Mouse (Mus musculus) megakaryocyte, adult 5-6 weeks (primary cell): ENCODE data around the gene Scaf4. TPM values are rescaled to one million over a fixed set of nuclear protein-coding genes. Genes with fewer than 3 reads are reported as not detected.

Source experiments
- ATAC-seq: 2 replicates; pipeline ENCODE4 v1.8.0; 2016; ENCODE audit warnings: mild to moderate bottlenecking, inconsistent platforms; ENCODE audit not compliant: poor library complexity, severe bottlenecking
- total RNA-seq, 2 experiments: library from RNA; stranded (forward) in 1 of 2; stranded (reverse) in 1 of 2; fragments of 153-499, 151-499 nt in 1 of 2; fragments of 221-1000, 200-1000 nt in 1 of 2; gene quantifications; 2 replicates each; pipeline versions ENCODE4 v1.2.3 to v1.2.4; 2015 to 2017

Gene Scaf4
- total RNA-seq, 2 experiments from 2014 or later, result 19.2 to 58.4 TPM

DNA sequence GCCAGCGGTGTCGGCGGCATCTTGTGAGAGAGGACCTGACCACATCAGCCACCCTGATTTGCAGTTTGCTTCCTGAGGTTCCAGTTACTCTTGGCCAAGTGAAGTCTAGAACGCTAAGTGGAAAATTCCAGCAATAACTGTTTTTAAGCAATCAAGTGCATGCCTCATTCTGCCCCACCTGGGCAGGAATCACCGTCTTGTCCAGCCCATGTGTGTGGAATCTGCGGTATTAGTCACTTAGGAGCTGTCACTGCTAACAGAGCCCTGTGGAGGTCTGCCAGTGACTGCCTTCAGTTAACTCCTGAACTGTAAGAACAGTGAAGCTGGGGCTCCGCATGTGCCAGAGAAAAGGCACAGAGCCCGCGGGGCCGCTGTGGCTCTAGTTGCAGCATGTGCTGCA, 73.6 kb downstream of the Scaf4 start:
- no peak for ATAC-seq

- ATAC-seq, result no peak
These were observed 75.3 kb downstream of the Scaf4 start for GRCm38 (mm10) chr16:90208996-90209395.

DNA sequence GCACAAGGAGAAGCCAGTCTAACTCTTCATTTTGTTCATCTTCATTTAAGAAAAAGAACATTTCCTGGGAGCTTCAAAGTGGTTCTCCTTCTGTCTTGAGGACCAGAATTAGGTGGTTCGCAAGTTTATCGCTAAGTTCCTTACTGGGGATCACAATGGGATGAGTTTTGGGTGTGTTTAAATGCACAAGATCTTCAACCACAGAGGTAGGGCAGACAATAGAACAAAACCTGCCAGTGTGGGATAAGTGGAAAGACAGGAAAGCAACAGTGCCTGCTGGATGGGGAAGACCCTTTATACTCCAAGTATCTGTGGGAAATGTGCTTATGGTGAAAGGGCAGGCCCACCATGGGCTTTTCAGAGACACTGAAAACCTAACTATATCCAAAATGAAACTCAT, 79.4 kb downstream of the Scaf4 start:
- ATAC-seq, result no peak

DNA sequence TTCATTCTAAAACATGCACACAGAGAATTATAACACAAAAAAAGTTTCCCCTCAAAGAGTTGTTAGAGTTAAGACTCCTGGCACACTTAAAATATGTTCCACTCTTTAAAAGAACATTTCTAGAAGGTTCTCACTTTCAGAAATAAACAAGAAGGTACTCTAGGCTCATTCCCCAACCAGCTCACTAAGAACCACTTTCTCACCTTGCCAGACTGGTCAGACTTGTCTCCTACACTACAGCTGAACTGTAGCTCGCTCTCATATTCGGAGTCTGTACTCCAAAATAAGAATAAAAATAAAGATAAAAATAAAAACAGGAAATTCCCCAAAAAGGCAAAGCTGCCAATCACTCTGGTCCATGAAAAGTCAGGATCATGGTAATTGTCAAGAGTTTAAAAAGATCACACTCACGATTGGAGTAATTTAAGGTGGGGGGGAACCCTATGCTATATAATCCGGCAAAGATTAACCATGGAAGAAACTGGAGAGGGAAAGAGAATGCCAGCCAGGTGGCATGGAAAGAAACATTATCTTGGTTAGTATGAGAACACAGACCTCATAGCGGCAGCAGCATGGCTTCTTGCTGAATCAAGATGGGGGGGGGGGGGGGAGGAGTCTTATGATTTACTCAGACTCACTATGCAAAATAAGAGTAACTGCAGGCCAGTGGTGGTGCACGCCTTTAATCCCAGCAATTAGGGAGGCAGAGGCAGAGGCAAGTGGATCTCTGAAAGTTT, 80.9 kb downstream of the Scaf4 start:
- no peak for ATAC-seq

DNA sequence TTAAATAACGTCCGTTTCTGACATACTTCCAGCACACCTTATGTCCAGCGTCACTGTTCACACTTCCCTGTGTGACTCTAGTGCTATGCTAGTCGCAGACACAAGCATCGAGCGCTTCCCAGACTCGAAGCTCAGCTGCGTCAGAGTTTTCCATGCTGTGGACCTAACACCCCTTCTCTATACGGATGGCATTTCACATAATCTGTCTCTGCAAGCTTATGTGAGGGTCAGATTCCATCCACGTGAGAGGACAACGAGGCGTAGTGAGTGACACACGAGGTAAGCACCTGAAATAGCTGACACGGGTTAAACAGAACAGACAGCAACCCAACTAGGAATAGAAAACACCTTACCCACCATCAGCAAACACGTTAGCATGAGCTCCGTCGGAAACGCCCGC, 82.2 kb downstream of the Scaf4 start:
- no peak for ATAC-seq

DNA sequence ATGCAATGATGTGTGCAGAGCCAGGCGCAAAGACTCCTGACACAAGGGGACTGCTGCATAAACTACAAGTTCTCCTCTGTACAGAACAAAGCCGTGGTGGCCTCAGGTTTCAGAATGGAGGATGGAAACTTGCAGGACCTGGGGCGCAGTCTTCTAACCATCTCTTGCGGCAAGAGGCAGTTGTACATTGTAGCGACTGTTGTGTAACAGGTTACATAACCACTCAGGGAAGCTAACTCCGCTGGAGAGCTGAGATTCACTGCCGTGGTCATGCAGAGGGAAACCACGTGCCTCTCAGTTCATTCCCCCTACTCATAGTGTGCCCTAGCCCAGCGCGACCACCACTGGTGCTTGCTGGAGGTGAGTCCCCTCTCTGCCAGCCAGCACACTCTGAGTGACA, 85.1 kb downstream of the Scaf4 start:
- peak; percentile 70 for ATAC-seq

- ATAC-seq, result peak; percentile 2; the same call in 1 of the 2 replicates
These were observed 85.7 kb downstream of the Scaf4 start for GRCm38 (mm10) chr16:90198626-90199025.

- ATAC-seq, result peak; percentile 70
These were observed 86.8 kb downstream of the Scaf4 start for GRCm38 (mm10) chr16:90197337-90197973.

- no peak for ATAC-seq
These were observed 87.5 kb downstream of the Scaf4 start for GRCm38 (mm10) chr16:90196688-90197240.

DNA sequence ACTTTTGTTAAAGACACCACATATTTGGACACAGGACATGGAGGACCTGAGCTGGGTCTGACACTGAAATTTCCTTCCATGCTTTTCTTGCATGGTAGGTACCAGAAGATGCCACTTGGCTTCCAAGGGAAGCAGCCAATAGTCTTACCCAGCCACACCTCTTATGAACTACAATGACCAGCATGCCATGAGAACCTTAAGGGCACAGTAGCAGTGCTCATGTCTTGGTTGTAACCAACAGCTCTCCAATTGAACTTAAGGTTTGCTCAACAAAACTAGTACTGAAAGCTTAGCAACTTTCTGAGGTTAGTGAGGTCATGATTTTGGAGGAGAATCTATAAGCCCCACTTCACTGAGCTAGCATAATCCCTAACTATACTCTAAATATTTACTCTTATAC, 90.6 kb downstream of the Scaf4 start:
- ATAC-seq, result no peak

DNA sequence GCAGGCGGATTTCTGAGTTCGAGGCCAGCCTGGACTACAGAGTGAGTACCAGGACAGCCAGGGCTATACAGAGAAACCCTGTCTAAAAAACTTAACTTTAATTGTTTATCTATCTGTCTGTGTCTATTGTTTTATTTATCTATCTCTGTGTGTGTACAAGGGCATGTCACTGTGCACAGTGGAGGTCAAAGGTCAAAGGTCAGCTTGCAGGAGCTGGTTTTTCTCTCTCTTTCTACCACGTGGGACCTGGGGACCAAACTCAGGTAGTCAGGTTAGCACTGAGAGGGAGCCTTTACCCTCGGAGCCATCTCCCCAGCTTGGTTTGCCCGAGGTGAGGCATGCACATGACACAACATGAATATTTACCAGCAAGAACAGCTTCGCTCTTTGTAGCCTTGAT, 93.0 kb downstream of the Scaf4 start:
- ATAC-seq, result no peak

DNA sequence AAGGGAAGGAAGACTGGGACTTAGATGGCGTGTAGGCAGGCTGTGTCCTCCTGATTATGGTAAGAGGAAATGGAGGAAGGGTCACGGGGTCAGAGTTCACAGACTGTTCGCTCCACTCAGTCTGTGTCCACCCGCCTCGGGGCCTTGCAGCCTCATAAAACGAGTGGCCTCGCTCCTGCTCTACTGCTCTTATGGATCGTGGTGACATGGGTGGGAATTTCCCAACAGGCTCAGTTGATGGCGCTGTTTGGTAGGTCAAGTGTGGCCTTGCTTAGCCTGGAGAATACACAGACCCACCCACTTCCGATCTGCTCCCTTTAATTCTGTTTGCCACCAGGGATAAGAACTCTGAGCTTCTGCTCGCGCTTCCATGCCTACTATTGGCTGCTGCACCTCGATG, 96.8 kb downstream of the Scaf4 start:
- peak; percentile 59 for ATAC-seq

DNA sequence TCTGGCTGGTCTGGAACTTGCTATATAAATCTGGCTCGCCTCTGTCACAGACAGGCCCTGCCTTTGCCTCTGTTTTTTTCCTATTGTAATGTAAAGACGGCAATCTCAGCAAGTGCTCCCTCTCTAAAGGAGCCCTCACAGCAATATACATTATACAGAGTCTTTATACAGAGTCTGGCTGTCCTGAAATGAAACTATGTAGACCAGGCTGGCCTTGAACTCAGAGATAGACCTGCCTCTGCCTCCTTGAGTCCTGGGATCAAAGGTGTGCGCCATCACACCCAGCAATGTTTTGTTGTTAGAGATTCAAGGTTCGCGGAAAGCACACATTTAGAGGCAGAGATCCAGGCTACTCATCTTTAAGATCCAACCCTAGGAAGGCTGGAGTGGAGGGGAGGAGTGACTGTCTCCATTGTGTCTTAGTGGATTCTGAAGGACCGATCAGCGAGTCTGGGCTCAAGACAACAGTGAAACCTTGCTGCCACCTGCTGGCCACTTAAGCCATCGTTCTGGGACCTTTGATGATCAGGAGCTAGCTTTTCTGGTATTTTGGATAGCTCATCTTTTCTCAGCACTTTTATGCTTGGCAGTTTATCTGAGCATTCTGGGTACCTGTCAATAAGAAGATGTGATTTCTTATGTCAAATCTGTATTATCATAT, 98.2 kb downstream of the Scaf4 start:
- ATAC-seq, result peak; percentile 86

- no peak for ATAC-seq
These were observed 100.2 kb downstream of the Scaf4 start for GRCm38 (mm10) chr16:90184135-90184534.

DNA sequence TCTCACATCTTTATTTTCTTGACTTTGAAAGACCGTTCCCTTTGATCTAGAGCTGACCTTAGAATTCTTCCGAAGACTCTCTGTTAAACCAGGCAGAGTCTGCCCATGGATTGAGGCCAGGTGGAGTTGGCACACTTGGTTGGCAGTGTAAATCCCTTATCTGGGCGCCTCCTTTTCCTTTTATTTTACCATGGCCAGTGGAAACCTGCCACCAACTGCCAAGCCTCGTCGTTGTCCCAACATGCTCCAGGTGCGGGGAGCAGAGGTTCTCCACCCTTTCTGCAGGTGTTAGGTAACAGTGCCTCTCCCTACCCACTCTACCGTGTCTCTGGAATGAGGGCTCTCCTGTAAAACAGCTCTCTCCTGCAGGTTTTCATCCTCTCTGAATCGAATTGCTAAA, 102.6 kb downstream of the Scaf4 start:
- ATAC-seq, result no peak

DNA sequence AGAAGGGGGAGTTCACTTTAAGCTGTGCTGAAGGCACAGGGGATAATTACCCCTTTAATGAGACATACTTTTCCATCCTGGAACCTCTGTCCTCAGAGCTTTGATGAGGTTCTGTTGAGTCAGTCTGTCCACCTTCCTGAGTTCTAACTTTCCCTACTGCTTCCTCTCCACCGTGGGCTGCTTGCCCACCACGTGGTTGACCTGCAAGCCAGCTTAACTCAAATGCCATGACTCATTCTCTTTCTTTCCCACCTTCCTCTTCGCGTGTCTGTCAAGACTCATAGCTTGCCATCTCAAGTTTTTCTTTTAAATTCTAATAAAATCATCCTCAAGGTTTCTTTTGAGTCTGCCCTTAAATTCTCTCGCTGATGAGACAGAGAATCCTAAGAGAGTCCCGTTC, 103.3 kb downstream of the Scaf4 start:
- no peak for ATAC-seq

GRCm38 (mm10) chr16:90179892-90180291, 104.4 kb downstream of the Scaf4 start:
- no peak for ATAC-seq

DNA sequence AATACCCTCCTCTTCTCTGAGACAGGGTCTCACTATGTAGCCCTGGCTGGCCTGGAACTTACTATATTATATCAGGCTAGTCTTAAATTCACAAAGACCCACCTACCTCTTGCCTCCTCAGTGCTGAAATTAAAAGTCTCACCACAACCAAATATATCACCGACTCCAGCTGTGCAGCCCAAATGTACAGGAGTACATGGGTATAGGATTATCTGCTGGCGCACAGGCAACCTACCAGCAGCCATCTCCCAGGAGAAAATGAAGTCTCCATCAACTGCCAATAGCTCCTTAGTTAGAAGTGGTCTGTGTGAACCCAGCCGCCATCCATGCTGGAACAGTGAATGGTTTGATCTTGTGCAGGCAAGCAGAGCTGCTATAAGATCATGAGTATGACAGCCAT, 105.9 kb downstream of the Scaf4 start:
- no peak for ATAC-seq

DNA sequence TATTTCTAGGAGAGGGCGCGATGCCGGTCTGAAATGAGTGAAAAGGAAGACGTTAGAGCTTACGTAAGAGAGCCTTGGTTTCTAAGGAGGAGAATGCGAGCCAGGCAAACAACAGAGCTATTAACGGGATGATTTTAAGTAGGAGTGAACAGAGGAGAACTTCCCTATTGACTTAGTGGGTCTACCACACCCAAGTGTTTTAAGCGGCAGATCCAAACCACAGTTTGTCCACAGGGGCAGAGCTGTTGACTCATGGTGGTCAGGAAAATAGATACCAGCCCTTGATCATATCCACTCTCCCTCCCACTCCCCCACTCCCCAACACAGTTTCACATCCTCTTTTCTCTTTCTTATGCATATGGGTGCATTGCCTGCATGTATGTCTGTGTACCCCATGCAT, 106.9 kb downstream of the Scaf4 start:
- peak; percentile 93 for ATAC-seq

GRCm38 (mm10) chr16:90176472-90176871, 107.8 kb downstream of the Scaf4 start:
- no peak for ATAC-seq
